Mouse (Mus musculus) heart, postnatal 25 days (tissue): Measurements from ENCODE around the gene Adcy9. TPM values are rescaled to one million over a fixed set of nuclear protein-coding genes. Genes with fewer than 3 reads are reported as not detected.

Experiments used
- total RNA-seq, 2 experiments: library from RNA; stranded (reverse); gene quantifications; 2 replicates each; pipeline ENCODE4 v1.2.3; 2021

The Adcy9 gene
- total RNA-seq, 2 experiments from 2014 or later, result 22.4 to 24.1 TPM

Other genes with a start within 250 kb of the Adcy9 start
- gene Crebbp, start 206.5 kb downstream of the Adcy9 start, total RNA-seq, result 10 to 100 TPM; 34.5 to 43.4 TPM
- 1,000 to 10,000 TPM; 1,004 to 1,109 TPM for gene Srl, start 121.3 kb upstream of the Adcy9 start, total RNA-seq
- gene Tfap4, start 139.4 kb upstream of the Adcy9 start, total RNA-seq, result 1 to 10 TPM; 3.5 to 4.2 TPM
- gene Glis2, start 174.2 kb upstream of the Adcy9 start, total RNA-seq, result 10 to 100 TPM; 16.6 to 20.3 TPM
- 100 to 1,000 TPM; 129 to 141 TPM for gene Pam16, start 204.5 kb upstream of the Adcy9 start, total RNA-seq
- 10 to 100 TPM in 1 of 2 experiments, 1 to 10 TPM in 1; 9.8 to 12.0 TPM for gene Vasn, start 219.4 kb upstream of the Adcy9 start, total RNA-seq
- 100 to 1,000 TPM; 149 TPM for gene Dnaja3, start 219.5 kb upstream of the Adcy9 start, total RNA-seq